Mouse (Mus musculus): ENCODE results near the gene Immp2l.

DNA sequence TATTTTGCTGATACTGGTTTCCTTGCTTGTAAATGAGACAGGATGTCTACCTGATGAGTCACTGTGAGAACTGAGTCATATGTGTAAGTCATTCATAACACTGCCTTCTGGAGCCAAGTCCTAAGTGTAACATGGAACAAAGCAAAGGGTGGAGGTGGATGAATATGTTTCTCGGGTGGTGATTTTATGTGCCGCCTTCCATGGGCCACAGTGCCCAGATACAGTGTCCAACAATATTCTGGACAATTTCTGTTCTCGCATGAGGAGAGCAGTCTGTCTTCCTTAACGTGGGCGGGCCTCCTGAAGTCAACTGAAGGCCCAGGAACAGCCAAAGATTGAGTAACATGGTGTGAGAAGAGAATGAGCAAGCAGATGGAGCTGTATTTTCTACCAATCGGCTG, 926.0 kb downstream of the Immp2l start:
- TF ChIP-seq GATA1 (IDR thresholded peaks at IDR 0.05; ENCODE audit: borderline replicate concordance, low read length): no peak
- TF ChIP-seq FLI1 (IDR thresholded peaks at IDR 0.05; ENCODE audit: low read length): no peak
